Mouse (Mus musculus) heart, embryonic 13.5 days (tissue): ENCODE data around the gene Ticam1. TPM values are rescaled to one million over a fixed set of nuclear protein-coding genes. Genes with fewer than 3 reads are reported as not detected.
A peak's percentile ranks its signal among the peaks of the same experiment; 100 is the strongest.

ENCODE experiments used
- ATAC-seq: fragments of 200-750 bp; cut with Nextera tagmentation; 2 replicates; pipeline ENCODE4 v1.8.0; 2017; ENCODE audit warnings: moderate TSS enrichment; ENCODE audit not compliant: insufficient number of reproducible peaks, low FRiP score, low TSS enrichment; ENCODE audit errors: extremely low read depth
- H3K27ac ChIP-seq: fragments of 300-500 bp; sonication (generic); replicated peaks from 2 replicates; pipeline ENCODE4 v1.5.1; 2015; ENCODE audit warnings: moderate library complexity, mild to moderate bottlenecking, inconsistent platforms
- H3K27me3 ChIP-seq: fragments of 300-500 bp; sonication (generic); replicated peaks from 2 replicates; pipeline ENCODE4 v1.6.1; 2015; ENCODE audit warnings: mild to moderate bottlenecking, inconsistent platforms
- H3K36me3 ChIP-seq: fragments of 300-500 bp; sonication (generic); 2 replicates; pipeline ENCODE4 v1.6.1; 2015; ENCODE audit warnings: mild to moderate bottlenecking, inconsistent platforms
- H3K4me1 ChIP-seq: fragments of 300-500 bp; sonication (generic); 2 replicates; pipeline ENCODE4 v1.6.1; 2015; ENCODE audit warnings: inconsistent platforms
- H3K4me2 ChIP-seq: fragments of 300-500 bp; sonication (generic); 2 replicates; pipeline ENCODE4 v1.6.1; 2015; ENCODE audit warnings: inconsistent platforms, mild to moderate bottlenecking, moderate library complexity
- H3K4me3 ChIP-seq: fragments of 300-500 bp; sonication (generic); 2 replicates; pipeline ENCODE4 v1.5.1; 2015; ENCODE audit warnings: moderate library complexity, mild to moderate bottlenecking, inconsistent platforms
- H3K9ac ChIP-seq: fragments of 300-500 bp; sonication (generic); 2 replicates; pipeline ENCODE4 v1.6.1; 2015; ENCODE audit warnings: inconsistent platforms, mild to moderate bottlenecking, moderate library complexity
- H3K9me3 ChIP-seq: fragments of 300-500 bp; sonication (generic); 2 replicates; pipeline ENCODE4 v1.6.1; 2016; ENCODE audit warnings: inconsistent platforms
- WGBS: fragments of 180-500 bp; shearing (Covaris S2); methylation state at CpG from one replicate; pipeline ENCODE4 v1.1.7; 2015; ENCODE audit warnings: mixed read lengths; 5-methylcytosine and 5-hydroxymethylcytosine counted together
- polyA plus RNA-seq: library from polyadenylated mRNA; unstranded; fragments of >200 nt; fragmentation: Nextera tagmentation; extraction: Ambion mirVana; gene quantifications from 2 replicates; pipeline ENCODE4 v1.2.1, GENCODE M21; 2015

The Ticam1 gene
- polyA plus RNA-seq, 1 experiment from 2014 or later = 8.4 TPM

DNA sequence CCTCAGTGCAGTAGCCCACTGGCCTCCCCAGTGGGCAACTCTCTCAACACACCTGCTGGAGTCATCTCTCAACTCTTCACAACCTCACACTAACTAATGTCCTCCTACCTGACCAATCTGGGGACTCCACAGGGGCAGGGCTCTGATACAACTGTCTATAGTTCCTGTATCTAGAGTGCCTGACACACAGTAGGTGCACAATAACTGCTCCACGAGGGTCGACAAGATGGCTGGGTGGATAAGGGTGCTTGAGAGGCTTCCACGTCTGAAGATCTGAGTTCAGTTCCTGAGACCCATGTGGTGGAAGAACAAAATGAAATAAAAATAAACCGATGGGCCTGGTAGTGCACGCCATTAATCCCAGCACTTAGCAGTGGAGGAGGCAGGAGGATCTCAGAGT is 2.6 kb downstream of the Ticam1 start:
- no peak for ATAC-seq
- H3K4me2 ChIP-seq = no peak overlapping the region
- H3K4me3 ChIP-seq = no peak overlapping the region
- no peaks in the 10 kb centered on the region for H3K9me3 ChIP-seq
- peaks cover 63% of the 10 kb centered on the region for H3K36me3 ChIP-seq
- H3K4me1 ChIP-seq = peaks cover 61% of the 10 kb centered on the region
- H3K27me3 ChIP-seq = no peaks in the 10 kb centered on the region
- WGBS = 77% methylated on average over 5 of the region's 5 CpGs
- no peak overlapping the region for H3K27ac ChIP-seq
- no peak overlapping the region for H3K9ac ChIP-seq

DNA sequence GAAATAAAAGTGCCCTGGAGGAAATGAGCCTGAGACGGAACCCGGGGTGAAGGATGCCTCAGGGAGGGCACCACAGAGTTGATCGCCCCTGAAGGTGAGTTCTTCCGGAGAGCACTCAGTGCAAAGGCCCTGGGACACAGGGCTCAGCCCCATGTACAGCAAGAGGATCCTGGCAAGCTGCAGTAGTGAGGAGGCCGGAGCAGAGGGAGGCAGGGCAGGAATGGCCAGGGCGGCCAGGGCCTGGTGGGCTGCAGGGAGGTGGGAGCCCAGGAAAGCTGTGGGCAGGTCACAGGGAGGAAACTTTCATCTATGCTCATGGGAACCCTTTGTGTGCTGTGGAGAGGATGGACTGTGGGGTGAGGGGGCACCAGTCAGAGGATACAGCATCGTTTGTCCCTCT is 3.1 kb downstream of the Ticam1 start:
- no peak overlapping the region for H3K4me2 ChIP-seq
- H3K4me3 ChIP-seq = no peak overlapping the region
- WGBS = 79% methylated on average over 7 of the region's 7 CpGs
- H3K27me3 ChIP-seq = no peaks in the 10 kb centered on the region
- no peak overlapping the region for H3K27ac ChIP-seq
- peaks cover 58% of the 10 kb centered on the region for H3K4me1 ChIP-seq
- H3K9ac ChIP-seq = peak overlapping the region; percentile 4; the same call in 1 of the 2 replicates
- ATAC-seq = no peak
- H3K36me3 ChIP-seq = peaks cover 58% of the 10 kb centered on the region
- no peaks in the 10 kb centered on the region for H3K9me3 ChIP-seq

DNA sequence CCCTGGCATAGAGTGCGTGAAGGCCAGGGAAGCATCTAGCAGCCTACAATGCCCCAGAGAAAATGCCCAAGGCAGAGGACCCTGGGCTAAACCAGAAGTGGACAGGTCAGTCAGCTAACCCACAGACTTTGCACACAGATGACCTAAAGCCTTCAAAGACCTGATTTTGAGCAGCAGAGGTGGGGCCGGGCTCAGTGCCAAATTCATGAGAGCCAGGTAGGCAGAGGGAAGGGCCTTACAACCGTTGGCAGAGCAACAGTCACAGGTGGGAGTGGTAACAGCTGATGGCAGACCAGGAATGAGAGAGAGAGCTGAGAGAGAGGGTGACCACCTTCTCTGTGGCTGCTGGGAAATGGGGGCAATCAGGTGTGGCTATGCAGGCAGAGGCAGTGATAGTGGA is 3.9 kb downstream of the Ticam1 start:
- no peaks in the 10 kb centered on the region for H3K27me3 ChIP-seq
- H3K9me3 ChIP-seq = no peaks in the 10 kb centered on the region
- no peak overlapping the region for H3K4me2 ChIP-seq
- H3K27ac ChIP-seq = no peak overlapping the region
- peaks cover 50% of the 10 kb centered on the region for H3K36me3 ChIP-seq
- peaks cover 50% of the 10 kb centered on the region for H3K4me1 ChIP-seq
- H3K4me3 ChIP-seq = no peak overlapping the region
- H3K9ac ChIP-seq = 0 out of 2 replicates have a peak overlapping the region, but pooled peaks have one; percentile 55
- no peak for ATAC-seq
- 68% methylated on average over 3 of the region's 3 CpGs for WGBS

DNA sequence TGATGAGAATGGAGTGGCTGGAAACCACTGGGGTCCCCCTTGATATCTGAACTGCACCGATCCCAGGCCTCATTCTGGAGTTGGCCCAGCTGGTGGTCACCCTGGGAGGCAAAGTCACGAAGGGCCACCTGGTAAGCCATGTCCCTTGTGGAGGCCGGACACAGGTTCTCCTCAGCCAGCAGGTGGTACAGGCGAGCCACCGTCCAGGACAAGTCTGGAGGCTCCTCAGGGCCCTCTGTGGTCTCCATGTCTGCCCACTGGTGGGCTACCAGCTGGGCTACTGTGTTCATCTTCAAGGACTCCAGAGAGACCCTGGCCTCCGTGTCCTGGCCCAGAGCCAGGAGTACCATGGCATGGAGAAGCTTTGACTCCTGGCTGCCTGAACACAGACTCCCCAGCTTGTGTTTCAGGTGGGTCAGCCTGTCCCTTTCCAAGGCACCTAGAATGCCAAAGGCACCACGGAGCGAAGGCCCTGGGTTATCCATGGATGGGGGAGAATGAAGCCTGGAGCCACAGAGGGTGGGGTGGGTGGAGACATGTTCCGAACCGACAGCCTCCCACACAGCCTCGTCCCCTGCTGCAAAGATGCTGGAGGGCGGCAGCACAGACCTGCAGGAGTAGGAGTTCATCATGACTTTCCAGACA is 4.9 kb downstream of the Ticam1 start:
- H3K36me3 ChIP-seq = peaks cover 48% of the 10 kb centered on the region
- no peak overlapping the region for H3K4me3 ChIP-seq
- no peak overlapping the region for H3K9ac ChIP-seq
- 84% methylated on average over 12 of the region's 12 CpGs for WGBS
- no peak overlapping the region for H3K27ac ChIP-seq
- H3K4me2 ChIP-seq = no peak overlapping the region
- H3K4me1 ChIP-seq = peaks cover 42% of the 10 kb centered on the region
- no peaks in the 10 kb centered on the region for H3K27me3 ChIP-seq
- H3K9me3 ChIP-seq = no peaks in the 10 kb centered on the region
- ATAC-seq = no peak

DNA sequence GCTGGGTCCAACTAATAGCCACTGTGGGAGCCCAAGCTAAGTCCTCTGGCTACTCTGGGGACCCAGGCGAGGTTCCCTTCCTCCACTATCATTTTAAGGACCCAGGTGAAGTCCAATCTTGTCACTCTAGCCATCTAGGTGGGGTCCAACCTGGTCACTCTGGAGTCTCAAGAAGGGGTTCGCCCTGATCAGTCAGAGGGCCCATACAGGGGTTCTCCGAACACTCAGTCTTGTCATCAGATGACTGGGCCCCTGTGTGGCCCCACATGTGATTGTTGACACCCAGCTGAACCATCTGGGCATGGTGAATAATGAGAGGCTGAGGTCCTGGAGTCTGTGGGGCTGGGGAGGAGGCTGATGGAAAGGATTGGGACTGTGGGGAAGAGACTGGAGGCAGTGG is 6.8 kb downstream of the Ticam1 start:
- Histone ChIP-seq H3K27me3 (no peaks in the 10 kb centered on the region), H3K4me1 (peaks cover 41% of the 10 kb centered on the region), H3K36me3 (peaks cover 52% of the 10 kb centered on the region), H3K27ac (peak overlapping the region; percentile 87), H3K9me3 (no peaks in the 10 kb centered on the region), H3K9ac (peak overlapping the region; percentile 81), H3K4me2 (peak overlapping the region; percentile 69), H3K4me3 (peak overlapping the region; percentile 51)
- 72% methylated on average over 3 of the region's 3 CpGs for WGBS
- no peak for ATAC-seq

DNA sequence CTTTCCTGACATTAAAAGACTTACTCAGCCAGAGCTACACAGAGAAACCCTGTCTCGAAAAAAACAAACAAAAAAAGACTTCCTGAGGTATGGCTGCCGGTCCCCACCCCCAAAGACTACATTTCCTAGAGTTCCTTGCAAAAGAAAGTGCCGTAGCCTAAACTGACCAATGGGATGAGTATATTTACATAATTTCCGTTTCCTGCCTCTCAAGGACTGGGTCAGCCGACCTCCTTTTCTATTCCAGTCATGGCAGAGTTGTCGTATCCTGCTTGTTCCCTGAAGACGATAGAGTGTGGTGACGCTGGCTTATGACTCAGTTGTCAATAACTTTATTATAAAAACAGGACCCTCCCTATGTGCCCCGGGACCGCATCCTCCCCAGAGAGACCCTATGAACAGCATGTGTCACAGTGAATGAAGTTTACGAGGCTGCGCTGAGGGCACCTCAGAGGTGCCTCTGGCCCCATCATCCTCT is 7.4 kb downstream of the Ticam1 start:
- Histone ChIP-seq H3K4me2 (peak overlapping the region; percentile 69), H3K27ac (peak overlapping the region; percentile 87), H3K4me3 (peak overlapping the region; percentile 51), H3K4me1 (peaks cover 37% of the 10 kb centered on the region), H3K27me3 (no peaks in the 10 kb centered on the region), H3K36me3 (peaks cover 48% of the 10 kb centered on the region), H3K9me3 (no peaks in the 10 kb centered on the region), H3K9ac (peak overlapping the region; percentile 81)
- WGBS = 19% methylated on average over 12 of the region's 12 CpGs
- peak; percentile 61; the same call in 1 of the 2 replicates for ATAC-seq

DNA sequence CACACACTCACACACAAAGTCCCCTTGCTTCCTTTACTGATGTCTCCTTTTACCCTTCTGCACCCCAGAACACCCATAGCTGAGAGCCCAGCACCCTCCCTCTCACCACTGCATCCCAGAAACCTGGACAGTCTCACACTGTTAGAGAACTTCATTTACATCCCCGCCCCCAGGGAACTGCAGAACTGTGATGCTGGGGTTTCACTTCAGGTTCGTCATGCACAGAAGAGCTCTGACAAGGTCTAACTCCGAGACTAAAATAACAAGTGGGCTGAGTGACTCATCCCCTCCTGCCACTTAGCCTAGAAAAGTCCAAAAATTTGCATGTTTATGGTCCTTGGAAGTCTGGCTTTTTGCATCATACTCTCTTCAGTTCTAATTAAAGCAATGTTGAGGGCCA is 10.3 kb downstream of the Ticam1 start:
- peaks cover 42% of the 10 kb centered on the region for H3K36me3 ChIP-seq
- H3K4me2 ChIP-seq = no peak overlapping the region
- H3K4me1 ChIP-seq = peaks cover 37% of the 10 kb centered on the region
- H3K27me3 ChIP-seq = no peaks in the 10 kb centered on the region
- H3K9ac ChIP-seq = peak overlapping the region; percentile 50; the same call in 1 of the 2 replicates
- WGBS = 41% methylated on average over 3 of the region's 3 CpGs
- H3K27ac ChIP-seq = 0 out of 2 replicates have a peak overlapping the region, but pooled peaks have one; percentile 15
- H3K9me3 ChIP-seq = no peaks in the 10 kb centered on the region
- no peak overlapping the region for H3K4me3 ChIP-seq
- no peak for ATAC-seq

DNA sequence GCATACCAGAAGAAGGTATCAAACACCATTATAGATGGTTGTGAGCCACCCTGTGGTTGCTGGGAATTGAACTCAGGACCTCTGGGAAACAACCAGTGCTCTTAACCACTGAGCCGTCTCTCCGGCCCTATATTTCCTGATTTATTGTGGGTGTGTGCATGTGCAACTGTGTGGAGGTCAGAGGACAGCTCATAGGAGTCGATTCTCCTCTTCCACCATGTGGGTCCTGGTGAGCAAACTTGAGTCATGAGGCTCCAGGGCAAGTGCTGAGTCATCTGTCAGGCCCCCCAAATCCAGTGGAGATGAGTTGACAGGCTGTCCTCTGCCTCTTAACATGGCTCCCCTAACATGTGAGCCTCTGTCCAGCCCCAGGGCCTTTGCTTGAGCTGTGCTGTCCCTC is 10.7 kb downstream of the Ticam1 start:
- Histone ChIP-seq H3K27me3 (no peaks in the 10 kb centered on the region), H3K9ac (peak overlapping the region; percentile 50; the same call in 1 of the 2 replicates), H3K9me3 (no peaks in the 10 kb centered on the region), H3K36me3 (peaks cover 41% of the 10 kb centered on the region), H3K4me2 (no peak overlapping the region), H3K27ac (0 out of 2 replicates have a peak overlapping the region, but pooled peaks have one; percentile 15), H3K4me1 (peaks cover 41% of the 10 kb centered on the region), H3K4me3 (no peak overlapping the region)
- ATAC-seq = no peak
- WGBS = 90% methylated on average over 3 of the region's 3 CpGs

DNA sequence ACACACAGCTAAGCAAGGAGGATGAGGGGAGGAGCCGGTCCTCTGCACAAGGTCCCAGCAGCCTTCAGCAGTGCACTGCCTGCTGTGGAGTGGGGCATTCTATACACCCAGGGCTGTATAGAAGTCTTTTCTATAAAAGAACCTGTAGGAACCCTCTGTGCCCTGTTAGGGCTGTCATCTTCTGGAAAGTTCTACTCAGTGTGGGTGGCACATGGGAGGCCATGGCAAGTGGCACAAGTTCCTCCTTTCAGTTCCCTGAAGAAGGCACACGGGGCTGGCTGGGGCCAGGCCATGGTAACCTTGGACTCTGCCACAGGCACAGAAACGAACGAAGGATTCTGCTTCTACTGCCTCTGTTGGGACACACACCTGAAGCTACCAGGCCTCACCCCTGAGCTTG is 11.6 kb downstream of the Ticam1 start:
- Histone ChIP-seq H3K4me3 (no peak overlapping the region), H3K4me2 (no peak overlapping the region), H3K9me3 (no peaks in the 10 kb centered on the region), H3K36me3 (peaks cover 41% of the 10 kb centered on the region), H3K4me1 (peaks cover 50% of the 10 kb centered on the region), H3K27ac (no peak overlapping the region), H3K27me3 (no peaks in the 10 kb centered on the region), H3K9ac (no peak overlapping the region)
- no peak for ATAC-seq
- WGBS = 87% methylated on average over 4 of the region's 4 CpGs

DNA sequence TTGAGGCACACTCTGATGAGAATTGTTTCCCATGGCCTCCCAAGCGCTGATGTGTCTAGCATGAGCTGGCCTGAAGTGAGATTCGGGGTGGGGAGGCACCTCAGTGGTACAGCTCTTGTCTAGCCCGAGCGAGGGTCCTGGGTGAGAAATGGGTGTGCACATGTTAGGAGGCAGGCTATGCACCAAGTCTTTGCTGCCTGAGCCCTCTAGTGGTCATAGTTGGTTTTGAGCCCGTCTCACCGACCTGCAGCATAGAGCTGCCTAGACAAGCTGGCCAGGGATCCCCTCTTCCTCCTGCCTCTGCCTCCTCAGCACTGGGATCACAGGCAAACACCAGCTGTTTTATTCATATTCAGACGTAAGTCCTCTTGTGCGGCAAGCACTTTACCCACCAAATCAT is 12.6 kb downstream of the Ticam1 start:
- peaks cover 46% of the 10 kb centered on the region for H3K36me3 ChIP-seq
- H3K4me3 ChIP-seq = no peak overlapping the region
- H3K4me2 ChIP-seq = no peak overlapping the region
- ATAC-seq = no peak; the same call in 1 of the 2 replicates
- no peaks in the 10 kb centered on the region for H3K27me3 ChIP-seq
- H3K9me3 ChIP-seq = no peaks in the 10 kb centered on the region
- WGBS = 18% methylated on average over 8 of the region's 8 CpGs
- H3K9ac ChIP-seq = no peak overlapping the region
- no peak overlapping the region for H3K27ac ChIP-seq
- H3K4me1 ChIP-seq = peaks cover 52% of the 10 kb centered on the region

DNA sequence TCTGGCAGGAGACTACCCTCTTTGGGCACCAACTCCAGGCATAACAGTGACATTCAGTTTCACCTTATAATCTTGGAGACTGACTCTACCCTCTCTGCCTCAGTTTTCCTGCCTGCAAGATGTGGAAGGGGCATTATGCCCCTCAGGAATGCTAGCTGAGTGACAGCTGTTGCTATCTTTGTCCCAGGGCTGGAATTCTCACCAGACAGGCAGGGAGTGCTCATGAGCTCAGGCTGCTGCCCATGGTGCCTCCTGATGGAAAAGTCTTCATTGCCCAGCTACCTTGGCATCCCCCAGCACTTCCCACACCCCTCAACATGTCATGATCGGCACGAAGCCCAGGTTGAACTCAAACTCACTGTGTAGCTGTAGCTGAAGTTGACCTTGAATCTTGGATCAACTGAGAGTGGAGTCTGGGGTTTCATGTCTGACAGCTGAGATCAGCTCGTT is 13.9 kb downstream of the Ticam1 start:
- Histone ChIP-seq H3K9ac (peak overlapping the region; percentile 75), H3K4me3 (no peak overlapping the region), H3K4me1 (peaks cover 66% of the 10 kb centered on the region), H3K27ac (peak overlapping the region; percentile 88), H3K36me3 (peaks cover 58% of the 10 kb centered on the region), H3K4me2 (peak overlapping the region; percentile 30), H3K9me3 (no peaks in the 10 kb centered on the region), H3K27me3 (no peaks in the 10 kb centered on the region)
- no peak for ATAC-seq
- WGBS = 45% methylated on average over 3 of the region's 3 CpGs

DNA sequence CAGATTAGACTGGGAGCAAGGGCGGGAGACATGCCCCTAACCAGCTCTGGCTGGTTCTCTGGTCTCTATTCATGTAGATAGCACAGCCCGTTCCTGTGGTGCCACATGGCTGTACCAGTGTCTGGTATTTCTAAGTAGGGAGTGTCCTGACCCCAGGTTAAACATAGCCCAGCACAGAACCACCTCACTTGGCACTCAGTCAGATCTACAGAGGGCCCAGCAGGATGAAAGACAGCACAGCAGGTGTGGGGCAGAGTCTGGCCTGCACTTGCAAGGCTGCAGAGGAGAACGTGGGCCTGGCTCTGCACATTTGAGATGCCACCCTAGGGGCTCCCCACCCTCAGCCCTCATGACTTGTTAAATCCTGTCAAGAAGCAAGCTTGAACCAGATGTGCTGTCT is 15.4 kb downstream of the Ticam1 start:
- ATAC-seq = no peak
- Histone ChIP-seq H3K4me3 (no peak overlapping the region), H3K36me3 (peaks cover 58% of the 10 kb centered on the region), H3K9me3 (no peaks in the 10 kb centered on the region), H3K4me1 (peaks cover 65% of the 10 kb centered on the region), H3K27ac (peak overlapping the region; percentile 88), H3K27me3 (no peaks in the 10 kb centered on the region), H3K4me2 (peak overlapping the region; percentile 85), H3K9ac (peak overlapping the region; percentile 75)
- WGBS = 46% methylated on average over 3 of the region's 3 CpGs
